Mouse (Mus musculus) CH12F3 (cell line): ENCODE measurements around the gene Dna2.
"Not testable (repeated sequence)": the region's sequence is repeated elsewhere in the genome, so short reads cannot be mapped to it uniquely, and the experiment has no call there.

Experiments
- in situ Hi-C: fragments of 300-500 bp; cut with MboI; formaldehyde crosslinking; loops from 2 replicates; pipeline ENCODE4 v1.14.3; 2020; ENCODE audit warnings: low sequenced_read_pairs

Dna2 gene

DNA sequence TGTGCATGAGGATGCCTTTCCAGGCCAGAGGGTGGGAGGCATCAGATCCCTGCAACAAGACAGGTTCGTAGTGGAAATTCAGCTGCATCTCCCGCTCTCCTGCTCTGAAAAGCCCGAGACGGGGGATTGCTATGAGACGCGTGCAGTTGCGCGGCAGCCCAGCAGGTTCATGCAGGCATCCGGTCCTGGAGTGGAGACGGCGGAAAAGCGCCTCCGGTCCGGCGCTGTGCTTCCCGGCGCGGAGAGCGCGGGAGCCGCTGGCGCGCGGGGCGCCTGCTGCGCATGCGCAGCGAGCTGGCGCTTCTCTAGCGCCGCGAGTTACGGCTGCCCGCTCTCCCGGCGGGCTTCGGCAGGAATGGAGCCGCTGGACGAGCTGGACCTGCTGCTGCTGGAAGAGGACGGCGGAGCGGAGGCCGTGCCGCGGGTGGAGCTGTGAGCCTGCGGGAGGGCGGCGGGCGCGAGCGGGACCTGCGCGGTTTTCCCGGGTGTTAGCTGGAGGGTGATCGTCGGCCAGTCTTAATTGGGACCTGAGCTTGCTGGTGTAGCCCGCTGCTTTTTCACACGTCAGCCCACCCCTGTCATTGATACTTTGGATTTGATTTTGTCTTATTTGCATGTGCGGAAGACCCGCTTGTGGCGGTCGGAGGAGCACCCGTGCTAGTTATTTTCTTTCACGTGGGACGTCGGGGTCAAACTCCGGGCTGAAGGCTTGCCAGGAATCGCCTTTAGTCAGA is at the start of gene Dna2:
TSS of gene Dna2 (plus strand) at position 289 of the 734 bp plus-strand sequence.
- in situ Hi-C loops: no loop called here

DNA sequence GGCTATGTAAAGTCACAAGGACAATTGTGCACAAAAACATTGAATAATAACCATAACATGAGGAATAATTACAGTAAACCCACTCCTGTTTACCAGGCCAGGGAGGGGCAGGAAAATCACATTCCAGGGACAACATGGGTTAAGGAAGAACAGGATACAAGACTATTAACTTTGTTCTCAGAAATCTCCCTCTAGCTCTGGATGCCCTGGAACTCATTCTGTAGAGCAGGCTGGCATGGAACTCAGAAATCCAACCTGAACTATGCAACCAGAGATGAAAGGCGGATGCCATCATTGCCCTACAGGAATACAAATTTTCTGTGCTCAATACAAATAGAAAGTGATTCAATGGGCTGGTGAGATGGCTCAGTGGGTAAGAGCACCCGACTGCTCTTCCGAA is 49.4 kb upstream of the Dna2 start:
- in situ Hi-C loops: no loop called here

DNA sequence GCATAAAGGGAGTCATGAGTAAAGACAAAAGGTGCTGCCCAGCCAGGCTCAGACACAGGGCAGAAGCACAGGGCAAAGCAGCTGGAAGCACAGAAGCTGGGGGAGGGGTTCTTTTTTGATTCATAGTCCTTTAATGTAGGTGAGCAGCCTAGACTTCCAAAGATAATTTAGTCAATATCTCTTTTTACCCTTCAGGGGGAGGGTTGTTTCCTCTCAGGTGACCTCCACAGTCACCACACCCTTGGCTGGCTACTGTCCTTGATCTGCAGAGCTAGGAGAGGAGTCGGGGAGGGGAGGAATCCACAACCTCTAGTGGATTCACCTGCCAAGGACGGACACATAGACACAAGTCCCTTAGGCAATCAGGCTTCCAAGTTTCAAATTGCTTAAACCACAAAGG is 48.8 kb upstream of the Dna2 start:
- in situ Hi-C loops: no loop called here

DNA sequence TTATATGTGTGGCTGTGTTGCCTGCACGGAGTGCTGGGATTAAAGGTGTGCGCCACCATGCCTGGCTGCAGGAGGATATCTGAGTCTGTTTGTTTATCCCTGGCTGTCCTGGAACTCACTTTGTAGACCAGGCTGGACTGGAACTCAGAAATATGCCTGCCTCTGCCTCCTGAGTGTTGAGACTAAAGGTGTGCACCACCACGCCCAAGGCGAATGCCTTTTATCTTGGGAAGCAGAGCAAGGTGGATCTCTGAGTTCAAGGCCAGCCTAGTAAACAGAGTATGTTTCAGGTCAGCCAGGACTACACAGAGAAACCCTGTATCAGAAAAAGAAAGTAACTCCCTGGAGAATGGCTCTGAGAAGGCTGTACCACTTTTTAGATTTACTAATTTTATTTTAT is 46.7 kb upstream of the Dna2 start:
- in situ Hi-C loops: no loop called here

DNA sequence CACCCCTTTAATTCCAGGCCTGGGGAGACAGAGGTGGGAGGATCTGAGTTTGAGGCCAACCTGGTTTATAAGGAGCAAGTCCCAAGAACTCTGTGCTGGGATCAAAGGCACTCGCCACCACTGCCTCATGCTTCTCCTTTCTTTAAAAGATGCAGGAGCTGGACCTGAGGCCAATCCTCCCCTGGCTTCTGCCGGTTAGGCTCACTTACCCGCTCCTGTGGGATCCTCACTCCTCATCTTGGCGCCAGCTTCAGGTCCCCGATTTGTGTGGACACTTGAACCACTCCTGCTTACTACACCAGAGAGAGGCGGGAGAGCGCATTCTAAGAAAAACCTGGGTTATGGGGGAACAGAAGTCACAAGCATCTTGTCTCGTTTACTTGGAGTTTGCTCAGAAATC is 45.0 kb upstream of the Dna2 start:
- in situ Hi-C loops: no loop called here

DNA sequence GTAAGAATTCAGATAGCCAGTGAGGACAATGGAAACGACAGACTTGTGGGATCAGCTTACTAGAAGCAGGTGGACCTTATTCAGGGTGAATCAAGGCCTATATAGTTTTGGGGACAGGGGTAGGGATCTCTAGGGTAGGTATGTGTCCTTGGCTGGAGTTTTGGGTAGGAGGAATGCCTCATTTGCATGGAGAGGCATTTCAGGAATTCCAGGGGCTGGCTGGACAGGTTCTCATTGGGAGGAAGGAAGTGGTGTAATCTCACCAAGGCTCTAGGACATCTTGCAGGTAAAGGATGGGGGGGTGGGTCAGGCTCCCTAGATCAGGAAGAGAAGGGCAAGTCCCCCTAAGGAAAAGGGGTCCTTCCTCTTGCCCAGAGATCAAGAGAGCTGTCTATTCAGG is 44.0 kb upstream of the Dna2 start:
- in situ Hi-C loops: no loop called here

DNA sequence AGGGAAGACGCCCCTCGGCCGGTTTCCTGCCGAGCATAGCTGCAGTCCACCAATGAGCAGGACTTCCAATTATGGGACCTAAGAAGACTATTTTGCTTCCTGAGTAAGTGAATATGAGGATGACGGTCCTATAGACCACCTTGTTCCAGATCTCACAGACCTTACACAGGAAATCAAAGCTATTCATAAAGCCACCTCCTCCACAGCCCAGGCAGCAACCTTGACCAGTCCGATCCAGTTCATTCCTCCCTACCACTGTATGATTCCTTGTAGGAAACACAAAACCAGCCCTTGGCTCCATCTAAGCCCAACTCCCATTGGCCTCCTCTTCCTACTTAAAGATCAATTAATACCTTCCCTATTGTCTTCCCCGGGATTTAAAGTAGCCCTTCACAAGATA is 40.5 kb upstream of the Dna2 start:
- in situ Hi-C loops: no loop called here

DNA sequence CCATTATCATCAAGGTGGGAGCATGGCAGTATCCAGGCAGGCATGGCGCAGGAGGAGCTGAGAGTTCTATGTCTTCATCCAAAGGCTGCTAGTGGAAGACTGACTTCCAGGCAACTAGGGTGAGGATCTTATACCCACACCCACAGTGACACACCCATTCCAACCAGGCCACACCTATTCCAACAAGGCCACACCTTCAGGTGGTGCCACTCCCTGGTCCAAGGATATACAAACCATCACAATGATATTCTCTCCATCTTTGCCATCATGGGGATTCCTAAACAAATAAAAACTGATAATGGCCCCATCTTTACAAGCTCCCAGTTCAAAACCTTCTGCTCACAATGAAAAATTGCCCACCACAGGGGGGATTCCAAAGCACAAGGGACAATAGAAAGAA is 37.9 kb upstream of the Dna2 start, which contains the start of gene Tet1:
TSS of gene Tet1 (minus strand) at position 101 of the 400 bp plus-strand sequence.
- in situ Hi-C loops: not testable (repeated sequence)

DNA sequence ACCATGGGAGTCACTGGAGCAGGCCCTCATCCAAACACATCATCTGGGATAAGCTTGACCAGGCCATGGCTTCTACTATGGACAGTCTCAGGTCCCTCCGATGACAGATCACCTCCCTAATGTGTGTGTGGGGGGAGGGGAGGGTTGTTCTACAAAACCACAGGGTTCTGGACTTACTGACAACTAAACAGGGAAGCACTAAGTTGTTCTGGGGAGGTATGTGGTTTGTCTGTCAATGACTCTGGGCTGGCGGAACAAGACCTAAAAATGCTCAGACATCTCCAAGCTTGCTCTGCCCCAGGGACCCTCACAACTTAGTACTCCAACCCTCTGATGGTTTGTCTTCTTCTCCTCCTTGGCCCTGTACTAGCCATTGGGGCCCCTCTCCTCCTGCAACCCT is 35.7 kb upstream of the Dna2 start:
- in situ Hi-C loops: no loop called here

DNA sequence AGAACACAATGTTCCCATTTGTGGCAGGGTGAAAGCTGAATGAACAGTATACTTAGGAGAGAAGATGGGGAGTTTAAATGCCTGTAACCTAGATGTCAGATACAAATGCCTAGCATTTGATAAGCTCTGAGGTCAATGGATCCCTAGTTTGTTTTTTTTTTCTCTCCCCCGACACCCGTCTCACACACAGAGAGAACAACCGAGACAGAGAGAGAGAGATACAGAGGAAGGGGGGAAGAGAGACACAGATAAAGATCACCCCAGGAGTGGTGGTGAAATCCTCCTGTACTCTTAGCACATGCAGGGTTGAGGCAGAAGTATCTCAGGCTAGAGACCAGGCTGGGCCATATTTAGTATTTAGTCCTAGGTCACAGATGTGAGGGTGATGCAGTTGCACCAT is 27.8 kb upstream of the Dna2 start:
- in situ Hi-C loops: no loop called here

DNA sequence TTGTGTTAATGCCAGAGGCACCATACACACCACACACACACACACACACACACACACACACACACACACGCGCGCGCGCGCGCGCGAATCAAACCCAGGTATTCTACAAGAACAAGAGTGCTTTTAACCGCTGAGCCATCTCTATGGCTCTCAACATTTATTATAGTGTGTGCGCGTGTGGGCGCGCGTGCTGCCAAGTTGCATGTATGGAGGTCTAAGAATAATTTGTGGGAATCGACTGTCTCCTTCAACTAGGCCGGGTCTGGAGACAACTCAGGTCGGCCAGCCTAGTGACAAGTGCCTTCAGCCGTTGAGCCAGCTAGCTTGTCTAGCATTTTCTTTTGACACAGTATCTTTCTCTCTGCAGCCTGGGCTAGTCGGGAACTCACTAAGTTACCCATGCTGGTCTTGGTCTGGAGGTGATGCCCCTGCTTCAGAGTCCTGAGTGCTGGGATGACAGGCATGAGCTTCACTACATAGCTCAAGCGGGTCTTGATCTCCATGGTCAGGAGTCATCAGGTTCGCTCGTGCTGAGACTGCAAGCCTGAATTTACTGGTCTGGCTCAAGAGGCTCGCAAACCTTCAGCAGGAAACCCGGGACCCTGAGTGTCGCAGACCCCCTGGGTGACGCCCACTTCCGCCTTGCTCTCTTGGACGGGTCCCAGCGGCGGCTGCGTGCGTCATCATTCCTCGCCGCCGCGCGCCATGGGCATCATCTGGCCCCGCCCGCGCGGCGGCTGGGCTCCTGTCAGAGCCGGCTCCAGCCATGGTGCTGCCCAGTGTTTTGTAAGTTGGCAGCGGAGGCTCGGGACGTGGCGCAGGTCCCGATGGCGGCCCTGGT is 26.7 kb upstream of the Dna2 start, which contains the start of gene Slc25a16:
TSS of gene Slc25a16 (plus strand) at position 709 of the 841 bp plus-strand sequence.
- in situ Hi-C loops: no loop called here

DNA sequence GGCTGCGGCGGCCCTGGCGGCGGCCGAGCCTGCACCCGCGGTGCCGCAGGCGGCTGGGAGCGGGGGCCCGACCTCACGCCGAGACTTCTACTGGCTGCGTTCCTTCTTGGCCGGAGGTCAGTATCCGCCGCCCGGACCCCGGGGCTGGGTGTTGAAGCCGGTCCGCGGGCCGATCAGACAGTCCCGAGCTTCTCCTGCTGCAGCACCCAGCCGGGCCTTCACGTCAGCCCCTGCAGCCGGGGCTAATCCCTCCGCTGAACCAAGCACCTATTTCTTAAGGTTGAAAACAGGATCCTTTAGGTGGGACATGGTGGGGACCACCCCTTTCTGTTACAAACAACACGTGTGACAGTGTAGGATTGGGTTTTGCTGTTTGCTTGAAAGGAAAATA is 26.1 kb upstream of the Dna2 start:
- in situ Hi-C loops: no loop called here

DNA sequence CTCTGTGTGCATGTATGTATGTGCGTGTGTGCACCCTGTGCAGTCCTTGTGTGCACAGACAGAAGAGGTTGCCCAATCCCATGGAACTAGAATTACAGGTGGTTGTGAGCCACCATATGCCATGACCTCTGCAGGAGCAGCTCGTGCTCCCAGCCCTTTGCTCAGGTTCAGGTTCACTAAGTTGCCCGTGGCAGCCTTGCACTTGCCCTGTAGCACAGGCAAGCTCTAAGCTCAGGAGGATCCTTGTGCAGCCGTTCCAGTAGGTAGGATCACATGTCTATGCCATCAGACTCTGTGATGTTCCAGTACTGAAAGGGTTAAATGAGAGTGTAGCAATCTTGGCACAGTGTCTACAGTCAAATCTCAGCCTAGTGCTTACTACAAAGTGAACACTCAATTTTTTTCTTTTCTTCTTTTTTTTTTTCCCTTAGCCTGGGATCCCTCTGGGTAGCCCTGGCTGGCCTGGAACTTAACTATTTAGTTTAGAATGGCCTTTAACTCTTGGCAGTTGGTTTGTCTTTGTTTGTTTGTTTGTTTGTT is 22.7 kb upstream of the Dna2 start:
- in situ Hi-C loops: no loop called here

DNA sequence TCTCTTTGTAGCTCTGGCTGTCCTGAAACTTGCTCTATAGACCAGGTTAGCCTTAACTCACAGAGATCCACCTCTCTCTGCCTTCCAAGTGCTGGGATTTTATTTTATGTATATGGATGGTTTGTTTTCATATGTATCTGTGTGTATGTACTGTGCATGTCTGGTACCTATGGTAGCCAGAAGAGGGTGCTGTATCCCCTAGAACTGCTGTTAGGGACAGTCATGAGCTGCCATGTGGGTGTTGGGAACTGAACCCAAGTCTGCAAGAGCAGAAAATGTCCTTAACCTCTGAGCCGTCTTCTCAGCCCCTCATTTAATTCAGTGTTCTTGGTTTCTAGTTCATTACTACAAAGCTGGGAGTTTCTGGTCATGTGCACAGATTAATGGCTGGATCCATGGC is 14.4 kb upstream of the Dna2 start:
- in situ Hi-C loops: no loop called here

DNA sequence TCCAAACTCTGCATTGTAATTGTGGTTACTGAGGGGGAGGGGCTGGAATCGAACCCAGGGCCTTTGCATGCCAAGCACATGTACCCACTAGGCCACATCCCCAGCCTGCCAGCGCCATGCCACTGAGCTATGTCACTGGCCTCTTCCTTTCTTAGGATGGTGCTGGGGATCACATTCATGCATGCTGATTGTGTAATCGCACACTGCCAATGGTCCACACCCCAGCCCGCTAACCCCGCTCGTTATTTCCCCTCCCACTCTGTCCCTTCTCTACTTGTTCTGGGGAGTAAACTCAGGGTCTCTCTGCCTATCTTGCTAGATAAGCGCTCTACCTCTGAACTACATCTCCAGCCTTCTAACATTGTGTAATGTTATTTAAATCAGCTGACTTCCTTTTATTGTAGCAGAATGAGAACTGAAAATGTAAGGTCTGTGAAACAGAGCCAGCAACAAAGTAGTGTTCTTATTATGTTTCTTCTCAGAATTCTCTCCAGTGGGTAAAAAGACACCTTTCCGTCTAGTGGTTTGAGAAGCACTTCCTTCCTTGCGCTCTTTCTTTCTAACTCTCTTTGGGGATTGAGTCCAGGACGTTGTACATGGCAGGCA is 1.7 kb upstream of the Dna2 start:
- in situ Hi-C loops: no loop called here

DNA sequence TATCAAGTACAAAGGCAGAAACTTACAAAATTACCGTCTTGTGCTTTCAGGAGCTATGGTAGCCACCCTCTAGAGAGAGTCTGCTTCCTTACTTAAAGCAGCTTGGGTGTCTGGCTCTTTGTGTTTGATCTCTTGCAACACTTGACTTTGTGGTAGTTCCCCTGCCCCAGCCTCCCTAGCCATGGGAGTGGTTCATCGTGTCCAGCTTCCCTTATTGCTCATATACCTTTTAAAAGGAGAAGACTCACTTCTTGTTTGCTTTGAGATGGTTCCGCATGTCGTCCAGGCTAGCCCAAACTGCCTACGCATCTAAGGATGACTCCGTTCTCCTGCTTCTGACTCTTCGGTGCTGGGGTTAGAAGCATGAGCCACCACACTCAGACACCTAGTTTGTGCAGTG is 1.7 kb downstream of the Dna2 start:
- in situ Hi-C loops: no loop called here

DNA sequence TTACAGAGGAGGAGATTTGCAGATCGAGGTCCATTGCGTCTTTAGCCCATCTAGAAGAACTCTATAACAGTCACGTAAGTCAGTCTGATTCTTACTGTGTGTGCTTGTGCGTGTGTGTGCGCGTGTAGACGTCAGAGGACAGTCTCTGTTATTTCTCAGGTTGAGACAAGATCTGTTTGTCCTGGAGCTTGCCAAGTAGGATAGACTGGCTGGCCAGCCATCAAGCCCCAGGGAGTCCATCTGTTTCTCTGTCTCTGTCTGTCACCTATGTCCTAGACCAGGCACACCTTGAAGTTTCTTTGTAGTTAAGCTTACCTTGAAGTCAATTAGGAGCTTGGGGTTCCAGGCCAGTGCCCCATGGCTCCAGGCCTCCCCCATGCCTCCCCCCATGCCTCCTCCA is 17.1 kb downstream of the Dna2 start:
- in situ Hi-C loops: no loop called here

DNA sequence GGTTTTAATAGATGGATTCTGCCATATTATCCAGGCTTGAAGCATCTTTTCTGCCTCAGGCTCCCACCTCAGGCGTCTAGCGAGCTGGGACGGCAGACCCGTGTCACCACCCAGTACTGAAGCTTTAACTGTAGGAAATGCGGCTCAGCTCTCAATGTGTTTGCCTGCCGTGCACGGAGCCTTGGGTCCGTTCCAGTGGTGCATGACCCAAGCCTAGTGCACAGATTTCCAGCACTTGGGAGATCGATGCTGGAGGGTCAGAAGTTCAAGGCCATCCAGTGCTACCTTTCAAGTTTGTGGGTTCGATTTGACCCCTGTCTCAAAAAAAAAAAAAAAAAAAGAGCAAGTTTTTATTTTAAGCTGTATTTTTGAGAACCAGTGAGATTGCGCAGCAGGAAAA is 19.0 kb downstream of the Dna2 start:
- in situ Hi-C loops: no loop called here

DNA sequence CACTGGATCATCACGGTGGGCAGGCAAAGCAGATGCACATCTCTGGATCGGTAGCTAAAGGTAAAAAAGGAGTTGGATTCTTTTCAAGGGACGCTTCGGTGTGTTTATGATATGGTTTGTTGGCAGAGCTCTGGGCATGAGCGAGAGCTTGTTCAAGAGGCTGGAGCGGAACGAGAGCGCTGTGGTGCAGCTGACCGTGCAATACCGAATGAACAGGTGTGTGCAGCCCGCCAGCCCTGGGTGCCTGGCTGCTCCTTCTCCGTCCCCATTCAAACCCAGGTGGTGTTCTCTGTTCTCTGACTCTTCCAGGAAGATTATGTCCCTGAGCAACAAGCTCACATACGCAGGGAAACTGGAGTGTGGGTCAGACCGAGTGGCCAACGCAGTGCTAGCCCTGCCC is 19.5 kb downstream of the Dna2 start:
- in situ Hi-C loops: no loop called here

DNA sequence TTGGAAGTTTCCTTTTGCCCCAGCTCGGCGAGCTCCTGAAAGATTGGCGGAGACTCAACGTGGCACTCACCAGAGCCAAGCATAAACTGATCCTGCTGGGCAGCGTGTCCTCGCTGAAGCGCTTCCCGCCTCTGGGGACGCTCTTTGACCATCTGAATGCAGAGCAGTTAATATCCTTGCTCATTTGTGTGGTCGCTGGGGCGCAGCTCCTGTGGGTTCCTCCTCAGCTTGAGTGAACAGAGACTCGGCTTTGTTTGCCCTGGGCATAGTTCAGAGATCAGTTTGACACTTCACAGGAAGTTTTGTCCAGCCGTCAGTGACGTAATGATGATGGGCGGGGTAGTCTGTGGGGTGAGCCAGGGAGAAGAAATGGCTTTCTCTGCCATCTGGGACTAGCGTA is 25.0 kb downstream of the Dna2 start:
- in situ Hi-C loops: no loop called here

DNA sequence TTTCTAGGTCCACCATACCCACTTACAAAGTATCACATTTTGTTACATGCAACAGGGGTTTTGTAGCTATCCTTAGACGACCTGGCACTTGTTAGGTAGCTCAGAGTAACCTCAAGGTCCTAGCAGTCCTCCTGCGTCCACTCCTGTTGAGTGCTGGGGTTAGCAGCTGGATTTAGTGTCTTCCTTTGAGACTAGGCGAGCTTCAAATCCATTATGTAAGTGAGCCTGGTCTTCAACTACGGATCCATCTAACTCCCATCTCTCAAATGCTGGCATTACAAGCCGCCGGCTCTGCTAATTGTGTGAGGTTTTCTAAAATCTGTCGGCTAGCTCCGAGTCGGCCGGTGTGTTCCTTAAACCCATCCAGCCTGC is 32.8 kb downstream of the Dna2 start:
- in situ Hi-C loops: no loop called here
